Mouse (Mus musculus): ENCODE results near the gene Shroom3.

The Shroom3 gene

DNA sequence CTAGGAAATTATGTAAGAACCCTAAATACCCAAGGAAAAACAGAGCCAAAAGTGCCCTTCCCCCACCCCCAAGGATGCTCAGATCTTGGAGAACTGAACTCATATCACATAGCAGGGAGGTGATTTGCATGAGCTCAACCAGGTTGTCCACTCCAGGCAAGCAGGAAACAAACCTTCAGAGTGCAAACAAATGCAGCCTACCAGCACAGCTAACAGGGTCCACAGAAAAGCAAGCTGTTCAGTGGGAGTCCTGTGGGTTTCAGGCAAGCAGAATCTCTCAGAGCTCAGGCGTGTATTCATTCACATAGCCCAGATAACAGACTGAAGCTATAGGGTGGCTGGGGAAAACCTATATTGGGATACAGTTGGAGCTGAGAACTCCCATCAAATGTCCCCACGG lies 286.7 kb downstream of the Shroom3 start:
- DNase-seq (ENCODE audit: low spot score): no peak

DNA sequence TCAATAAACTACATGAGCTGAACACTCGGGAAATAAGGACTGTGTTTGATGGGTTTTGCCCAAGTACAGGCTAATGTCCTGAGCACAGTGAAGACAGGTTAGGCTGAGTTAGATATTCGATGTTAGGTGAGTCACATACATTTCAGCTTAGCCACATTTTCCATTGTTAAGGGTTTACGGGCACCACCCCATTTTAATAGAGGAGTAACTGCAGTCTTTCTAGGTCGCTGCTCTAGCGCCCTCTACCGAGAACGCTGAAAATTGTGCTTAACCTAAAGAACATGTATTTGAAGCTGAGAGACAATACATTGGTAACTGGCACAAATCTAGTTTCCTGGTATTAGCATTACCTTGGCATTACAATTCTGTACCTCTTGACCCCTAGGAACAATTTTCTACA lies 287.2 kb downstream of the Shroom3 start:
- no peak for DNase-seq (ENCODE audit: low spot score)

DNA sequence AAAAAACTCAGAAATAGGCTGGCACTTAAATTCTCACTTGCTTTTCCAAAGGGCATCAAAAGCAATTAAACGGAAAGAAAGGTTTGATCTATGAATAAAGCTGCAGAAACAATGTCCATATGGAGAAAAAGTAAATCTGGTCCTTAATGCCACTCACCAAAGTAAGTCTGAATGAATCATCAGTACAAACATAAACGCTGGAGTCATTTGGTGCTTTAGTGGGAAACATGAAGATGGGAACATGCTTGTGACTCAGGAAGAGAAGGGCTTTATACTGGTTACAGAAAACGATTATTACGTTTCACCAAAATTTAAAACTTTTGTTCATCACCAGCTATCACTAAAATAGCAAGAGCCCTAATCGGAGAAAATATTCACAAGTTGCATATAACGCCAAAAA lies 297.2 kb downstream of the Shroom3 start:
- no peak for DNase-seq (ENCODE audit: low spot score)

DNA sequence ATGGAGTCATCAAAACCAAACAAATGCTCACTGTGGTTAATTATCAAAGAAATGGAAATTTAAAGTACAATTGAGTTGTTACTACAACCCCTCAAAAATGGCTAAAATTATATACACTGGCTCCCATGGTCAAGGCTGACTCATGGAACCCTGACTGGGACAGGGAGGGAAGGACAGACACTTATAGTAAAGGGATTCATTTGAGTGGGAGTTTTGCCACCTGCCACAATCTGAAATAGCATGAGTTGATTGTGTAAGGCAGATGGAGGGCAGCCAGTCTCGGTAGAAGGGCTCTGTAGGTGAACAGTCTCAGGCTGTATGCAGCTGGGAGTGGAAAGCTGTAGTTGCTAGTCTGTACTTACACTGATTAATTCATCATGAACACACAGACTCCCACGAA lies 297.6 kb downstream of the Shroom3 start:
- no peak for DNase-seq (ENCODE audit: low spot score)

DNA sequence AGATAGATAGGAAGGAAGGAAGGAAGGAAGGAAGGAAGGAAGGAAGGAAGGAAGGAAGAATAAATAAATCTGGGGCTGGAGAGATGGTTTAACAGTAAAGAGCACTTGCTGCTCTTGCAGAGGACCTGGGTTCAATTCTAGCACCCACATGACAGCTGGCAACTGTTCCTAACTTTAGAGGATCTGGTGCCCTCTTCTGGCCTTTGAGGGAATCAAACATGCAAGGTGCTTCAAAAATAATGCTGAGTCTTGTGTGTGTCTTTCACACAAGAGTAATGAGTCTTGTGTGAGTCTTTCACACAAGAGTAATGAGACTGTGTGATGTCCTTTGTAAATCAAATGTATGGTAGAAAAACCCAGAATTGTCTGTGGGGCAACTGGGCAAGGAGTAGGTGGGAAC lies 299.4 kb downstream of the Shroom3 start:
- DNase-seq (ENCODE audit: low spot score): no peak

DNA sequence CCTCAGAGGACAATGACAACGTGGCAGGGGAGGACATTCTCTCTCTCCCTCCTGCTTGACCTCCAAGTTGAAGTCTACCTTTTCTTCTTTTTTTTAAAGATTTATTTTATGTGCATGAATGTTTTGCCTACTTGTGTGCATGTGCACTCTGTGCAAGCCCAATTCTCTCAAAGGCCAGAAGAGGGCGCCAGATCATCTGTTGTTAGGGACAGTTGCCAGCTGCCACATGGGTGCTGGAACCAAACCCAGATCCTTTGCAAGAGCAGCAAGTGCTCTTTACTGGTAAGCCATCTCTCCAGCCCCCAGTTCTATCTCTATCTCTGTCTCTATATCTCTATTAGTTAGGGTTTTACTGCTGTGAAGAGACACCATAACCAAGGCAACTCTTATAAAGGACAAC lies 300.7 kb downstream of the Shroom3 start:
- DNase-seq (ENCODE audit: low spot score): no peak

DNA sequence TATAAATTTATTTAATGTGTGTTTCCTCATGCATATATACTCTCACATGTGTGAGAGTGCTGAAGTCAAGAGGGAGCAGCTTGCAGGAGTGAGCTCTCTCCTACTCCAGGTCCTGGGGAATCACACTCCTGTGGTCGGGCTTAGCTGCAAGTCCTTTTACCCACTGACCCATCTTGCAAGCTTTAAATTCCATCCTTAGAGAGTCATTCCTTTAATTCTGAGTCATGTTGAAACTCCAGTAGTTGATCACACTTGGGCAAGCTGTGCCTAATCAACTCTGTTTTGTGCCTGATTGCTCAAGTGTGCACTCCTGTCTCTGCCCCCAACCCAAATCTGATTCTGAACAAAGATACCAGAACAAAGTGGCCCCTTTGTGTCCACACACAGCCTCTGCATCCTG lies 301.5 kb downstream of the Shroom3 start:
- no peak for DNase-seq (ENCODE audit: low spot score)

DNA sequence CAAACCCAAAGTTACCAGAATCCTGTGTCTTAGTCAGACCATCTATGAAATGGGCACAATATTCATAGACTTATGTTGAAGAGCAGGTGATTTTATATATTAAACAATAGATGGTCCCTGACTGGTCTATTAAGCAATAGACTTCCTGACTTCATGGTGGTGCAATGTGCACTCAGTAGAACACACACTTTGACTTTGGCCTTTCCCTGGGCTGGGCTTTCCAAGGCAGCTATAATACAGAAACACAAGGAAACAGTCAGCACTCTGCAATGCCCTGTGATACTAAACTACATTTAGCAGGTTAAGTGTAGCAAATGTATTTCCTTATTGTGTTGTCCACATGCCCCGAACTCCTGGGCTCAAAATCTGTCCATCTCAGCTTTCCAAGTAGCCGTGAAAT lies 302.2 kb downstream of the Shroom3 start:
- no peak for DNase-seq (ENCODE audit: low spot score)

DNA sequence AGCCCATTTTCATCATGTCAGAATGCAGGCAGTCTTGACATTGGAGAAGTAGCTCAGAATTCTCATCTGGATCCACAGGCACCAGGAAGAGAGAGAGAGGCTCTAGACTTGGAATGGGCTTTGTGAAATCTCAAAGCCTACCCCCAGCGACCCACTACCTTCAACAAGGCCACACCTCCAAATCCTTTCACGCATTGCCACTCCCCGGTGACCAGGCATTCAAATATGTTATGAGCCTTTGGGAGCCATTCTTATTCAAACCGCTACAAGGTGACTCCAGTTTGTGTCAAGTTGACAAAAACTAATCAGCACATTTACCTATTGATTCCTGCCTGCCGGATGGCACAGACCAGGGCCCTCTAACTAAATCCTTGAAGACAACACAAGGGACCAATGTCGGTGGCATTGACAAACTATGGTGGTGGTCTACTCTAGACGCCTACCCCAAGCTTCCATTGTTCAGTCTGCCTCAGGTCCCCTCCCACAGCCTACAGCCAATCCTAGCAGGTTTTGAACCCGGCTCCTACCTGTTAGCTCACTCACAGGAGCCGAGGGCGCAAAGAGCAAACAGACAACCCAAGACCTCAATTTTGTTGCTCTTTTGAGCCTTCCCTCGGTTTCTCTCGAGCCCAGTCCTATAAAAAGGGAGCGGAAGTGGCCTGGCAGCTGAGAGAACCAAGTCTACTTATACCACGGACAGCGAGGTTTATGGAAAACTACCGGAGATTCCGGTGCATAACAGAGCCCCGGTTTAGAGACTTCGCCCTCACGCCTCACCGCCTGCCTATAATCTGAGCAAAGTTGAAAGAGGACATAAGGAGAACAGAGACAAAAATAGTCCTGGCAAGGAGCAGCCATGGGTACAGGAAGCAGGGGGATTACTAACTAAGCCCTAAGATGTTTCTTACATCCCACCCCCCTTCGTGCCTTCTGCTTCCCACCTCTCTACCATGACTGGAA lies 303.7 kb downstream of the Shroom3 start:
- no peak for DNase-seq (ENCODE audit: low spot score)

DNA sequence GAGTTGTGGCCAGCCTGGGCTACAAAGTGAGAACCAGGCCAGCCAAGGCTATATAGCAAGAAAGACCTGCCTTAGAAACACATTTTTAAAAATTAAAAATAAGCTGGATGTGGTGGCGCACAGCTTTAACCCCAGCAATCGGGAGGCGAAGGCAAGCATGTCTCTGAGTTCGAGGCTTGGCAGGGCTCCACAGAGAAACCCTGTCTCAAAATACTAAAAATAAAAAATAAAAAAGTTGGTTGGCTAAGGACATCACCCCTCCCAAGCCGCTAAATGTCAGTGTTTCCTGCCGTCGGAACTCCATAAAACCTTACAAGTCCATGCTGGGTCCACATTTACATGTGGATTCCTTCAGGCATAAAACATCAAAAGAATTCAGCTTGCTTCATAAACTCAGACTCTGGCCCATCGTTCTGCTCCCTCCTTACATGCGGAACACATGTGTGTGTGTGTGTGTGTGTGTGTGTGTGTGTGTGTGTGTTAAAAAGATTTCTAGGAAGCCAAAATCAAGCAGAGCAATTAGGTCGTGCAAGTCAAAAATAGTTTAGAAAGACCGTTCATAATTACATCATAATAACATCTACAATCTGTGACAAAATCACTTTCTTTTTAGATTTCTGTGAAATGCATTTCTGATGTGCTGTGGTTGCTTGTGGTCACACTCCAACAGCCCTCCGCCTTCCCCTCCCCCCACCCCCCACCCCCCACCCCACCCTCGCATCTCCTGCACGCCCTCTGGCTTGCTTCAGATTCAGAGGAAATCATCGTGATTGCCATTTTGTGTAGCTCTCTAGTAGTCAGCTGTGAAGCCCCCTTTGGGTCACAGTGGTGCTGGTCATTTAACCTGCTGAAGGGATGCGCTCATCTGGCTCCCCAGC lies 304.9 kb downstream of the Shroom3 start:
- DNase-seq (ENCODE audit: low spot score): no peak

DNA sequence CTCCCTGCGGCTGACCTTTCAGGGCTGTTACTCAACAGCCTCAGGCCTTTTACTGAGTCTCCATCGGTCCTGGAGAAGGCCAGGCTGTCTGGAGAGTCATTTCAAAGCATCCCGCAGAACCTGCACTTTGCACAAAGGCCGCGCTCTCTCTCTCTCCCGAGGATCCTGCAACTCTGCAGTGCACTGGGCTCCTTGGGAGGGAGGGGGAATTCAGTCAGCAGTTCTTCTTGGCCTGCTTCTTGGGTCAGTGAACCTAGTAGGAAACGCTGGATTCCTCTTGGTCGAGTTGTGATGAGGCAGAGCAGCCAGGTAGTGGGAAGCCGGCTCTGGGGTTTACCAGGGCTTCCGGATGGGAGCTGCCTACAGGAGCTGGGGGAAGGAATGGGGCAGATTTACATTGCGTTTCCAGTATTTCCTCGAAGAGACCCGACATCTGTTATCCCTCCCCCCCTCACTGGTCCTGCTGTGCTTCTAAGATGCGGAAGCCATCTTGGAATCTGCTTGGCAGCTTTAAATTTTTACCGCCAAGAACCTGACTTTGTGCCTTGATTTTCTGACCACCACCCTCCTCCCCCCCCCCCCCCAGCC lies 305.6 kb downstream of the Shroom3 start:
- DNase-seq (ENCODE audit: low spot score): no peak

DNA sequence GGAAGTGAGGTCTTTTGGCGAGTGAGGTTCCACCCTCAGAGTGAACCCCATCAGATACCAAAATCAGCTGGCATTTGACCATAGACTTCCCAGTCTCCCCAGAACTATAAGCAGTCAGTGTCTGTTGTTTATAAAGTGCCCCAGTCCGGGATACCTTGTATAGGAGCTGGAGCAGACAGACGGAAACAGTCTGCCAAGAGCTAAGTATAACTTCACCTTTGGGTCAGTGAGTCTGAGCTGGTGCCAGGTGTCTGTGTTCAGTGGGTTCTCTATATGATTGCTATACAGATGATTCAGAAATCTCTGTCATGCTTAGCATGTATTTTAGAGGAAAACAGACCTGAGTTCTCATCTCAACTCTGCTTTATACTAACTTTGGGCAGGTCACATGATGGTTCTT lies 308.9 kb downstream of the Shroom3 start:
- DNase-seq (ENCODE audit: low spot score): no peak

DNA sequence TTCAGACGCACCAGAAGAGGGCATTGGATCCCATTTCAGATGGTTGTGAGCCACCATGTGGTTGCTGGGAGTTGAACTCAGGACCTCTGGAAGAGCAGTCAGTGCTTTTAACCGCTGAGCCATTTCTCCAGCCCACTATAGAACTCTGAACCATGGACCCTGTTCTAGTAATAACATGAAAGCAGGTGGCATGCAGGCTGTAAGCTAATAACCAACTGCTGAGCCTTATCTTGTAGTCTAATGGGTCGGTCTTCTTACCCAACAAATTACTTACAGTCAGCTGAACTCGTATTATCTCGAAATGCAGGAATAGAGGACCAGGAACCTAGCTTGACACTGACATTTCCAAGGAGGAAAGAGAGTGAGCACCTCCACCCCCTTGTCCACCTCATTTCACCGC lies 311.1 kb downstream of the Shroom3 start:
- no peak for DNase-seq (ENCODE audit: low spot score)

DNA sequence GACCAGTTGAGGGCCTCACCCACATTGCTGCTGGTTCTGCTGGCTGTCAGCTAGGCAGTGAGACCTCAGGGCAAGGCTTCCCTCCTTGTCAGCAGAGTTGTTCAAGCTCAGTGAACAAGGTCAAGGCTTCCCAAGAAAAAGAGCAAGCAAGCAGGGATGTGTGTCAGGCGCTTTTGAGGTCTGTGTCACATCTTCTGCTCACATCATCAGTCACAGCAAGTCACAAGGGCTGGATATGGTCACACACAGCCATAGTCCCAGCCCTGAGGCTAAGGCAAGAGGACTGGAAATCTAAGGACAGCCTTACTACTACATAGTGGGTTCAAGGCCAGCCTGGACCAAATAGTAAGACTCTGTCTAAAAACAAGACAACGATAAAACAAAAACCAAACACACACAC lies 311.6 kb downstream of the Shroom3 start:
- no peak for DNase-seq (ENCODE audit: low spot score)

DNA sequence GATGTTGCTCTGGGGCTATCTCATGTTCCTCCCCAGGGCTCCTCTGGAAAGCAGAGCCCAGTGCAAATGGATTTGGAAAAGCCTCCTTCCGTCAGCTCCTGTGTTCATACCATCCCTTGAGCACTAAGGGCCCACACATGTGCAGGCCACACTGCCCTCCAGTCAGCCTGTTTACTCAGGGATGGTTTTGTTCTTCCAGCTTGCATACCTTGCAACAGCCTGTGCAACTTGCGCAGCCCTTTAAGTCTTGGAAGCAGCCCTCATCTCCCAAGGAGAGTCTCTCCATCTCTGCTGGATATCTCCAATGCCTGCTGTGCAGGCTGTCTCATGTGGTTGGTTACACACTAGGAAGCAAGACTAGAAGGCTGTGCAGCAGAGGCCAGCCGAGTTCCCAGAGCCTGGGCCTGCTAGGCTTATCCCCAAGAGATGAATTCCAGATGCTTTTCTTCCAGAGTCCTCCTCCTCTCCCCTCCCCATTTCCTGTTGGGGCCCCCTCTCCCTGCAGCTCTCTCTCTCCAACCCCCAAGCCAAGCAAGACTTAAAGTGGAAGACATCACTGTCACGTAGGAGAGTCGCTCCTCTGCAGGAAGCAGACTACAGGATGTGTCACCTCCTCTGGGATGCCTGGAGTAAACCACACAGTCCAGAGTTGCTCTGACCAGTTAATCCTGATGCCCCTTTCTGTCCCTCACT lies 314.3 kb downstream of the Shroom3 start:
- no peak for DNase-seq (ENCODE audit: low spot score)

DNA sequence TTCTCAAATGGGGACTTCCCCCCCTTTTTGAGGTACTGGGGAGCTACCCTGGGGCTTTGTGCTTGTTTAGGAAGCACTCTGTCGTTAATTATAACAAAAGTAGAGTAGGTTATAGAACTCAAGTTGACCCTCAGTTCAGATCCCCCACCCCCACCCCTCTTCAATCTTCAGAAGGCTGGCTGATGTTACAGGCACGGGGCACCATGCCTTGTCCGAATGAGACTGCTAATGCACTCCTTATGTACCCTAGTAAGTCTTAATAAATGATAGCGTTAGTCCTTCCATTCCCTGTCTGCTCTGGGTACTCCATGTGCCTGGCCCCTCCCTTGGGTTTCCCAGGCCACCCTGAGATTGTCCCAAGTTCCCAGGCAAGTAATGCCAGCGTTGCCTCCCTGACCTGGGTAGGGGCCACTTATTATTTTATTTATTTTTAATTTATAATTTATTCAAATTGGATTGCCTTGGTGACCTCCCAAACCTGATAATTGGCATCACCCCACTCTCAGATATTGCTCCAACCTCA lies 315.3 kb downstream of the Shroom3 start:
- no peak for DNase-seq (ENCODE audit: low spot score)

DNA sequence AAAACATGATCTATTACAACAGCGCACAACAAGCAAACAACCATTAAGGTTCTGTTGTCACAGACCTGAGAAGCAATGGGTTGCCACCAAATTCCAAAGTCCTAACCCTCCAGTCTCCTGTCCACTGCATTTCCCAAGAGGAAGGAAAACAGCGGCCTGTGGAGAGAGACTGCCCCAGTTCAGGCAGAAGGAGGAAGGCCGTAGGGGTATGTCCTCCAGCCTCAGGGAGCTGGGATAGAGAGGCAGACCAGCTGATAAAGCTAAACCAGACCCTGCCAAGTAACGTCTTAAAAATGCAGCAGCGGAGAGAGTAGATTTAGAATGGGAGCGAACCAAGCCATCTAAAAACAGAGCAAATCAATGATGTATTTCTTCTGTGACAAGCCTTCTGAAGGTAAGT lies 316.8 kb downstream of the Shroom3 start:
- no peak for DNase-seq (ENCODE audit: low spot score)

DNA sequence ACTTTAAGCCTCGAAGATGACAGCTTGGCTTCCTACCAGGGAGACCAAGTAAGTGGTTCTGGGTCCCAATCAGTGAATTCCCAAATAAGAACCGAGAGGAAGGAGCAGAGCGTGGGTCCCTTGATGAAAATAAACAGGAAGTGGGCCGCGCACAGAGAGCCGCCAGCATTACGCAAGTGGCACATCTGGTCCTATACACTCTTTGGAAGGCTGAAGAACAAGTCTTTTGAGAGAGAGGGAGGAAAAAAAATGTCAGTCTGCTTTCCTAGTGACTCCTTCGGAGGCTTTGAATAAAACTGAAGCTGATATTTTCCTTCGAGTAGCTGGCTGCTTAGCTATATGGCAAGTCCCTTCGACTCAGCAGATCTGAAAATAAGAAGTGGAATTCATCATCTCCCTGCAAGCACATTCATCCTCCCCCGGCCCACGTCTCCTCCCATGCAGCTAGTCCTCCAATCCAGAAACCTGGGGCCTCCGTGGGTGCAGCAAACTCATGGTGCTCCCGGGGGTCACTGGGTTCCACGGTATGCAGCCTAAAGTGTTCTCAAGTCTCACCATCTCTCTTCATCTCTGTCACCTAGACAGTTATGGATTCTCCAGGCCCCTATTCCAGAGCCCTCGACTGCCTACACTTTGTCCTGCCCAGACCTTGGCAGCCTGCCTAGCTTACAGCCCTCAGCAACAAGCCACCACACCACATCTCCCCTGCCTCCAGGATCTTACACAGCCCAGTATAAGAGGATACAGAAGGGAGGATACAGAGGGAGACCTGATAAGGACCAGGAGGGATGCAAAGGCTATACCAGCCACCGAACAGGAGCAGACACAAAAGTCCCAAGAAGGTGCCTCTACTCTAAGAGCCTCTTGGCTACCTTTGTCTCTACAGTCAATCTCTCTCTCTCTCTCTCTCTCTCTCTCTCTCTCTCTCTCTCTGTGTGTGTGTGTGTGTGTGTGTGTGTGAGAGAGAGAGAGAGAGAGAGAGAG lies 317.8 kb downstream of the Shroom3 start:
- peak; percentile 31 for DNase-seq (ENCODE audit: low spot score)

DNA sequence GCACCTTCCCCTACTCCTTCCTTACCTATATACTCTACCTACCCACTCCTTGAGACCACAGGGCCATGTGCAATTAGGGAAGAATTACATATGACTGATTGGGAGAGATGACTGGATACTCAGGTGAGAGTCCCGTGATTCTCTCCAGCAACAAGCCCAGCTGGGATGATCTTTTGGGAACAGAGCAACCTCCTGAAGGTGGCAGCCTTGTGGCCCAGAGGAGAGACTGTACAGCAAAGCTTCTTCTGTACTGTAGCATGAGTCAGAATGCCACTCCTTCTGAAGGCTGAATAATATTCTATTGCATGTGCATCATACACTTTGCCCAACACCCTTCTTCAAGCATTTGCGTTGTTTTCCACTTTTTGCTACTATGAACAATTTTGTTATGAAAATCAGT lies 319.4 kb downstream of the Shroom3 start:
- DNase-seq (ENCODE audit: low spot score): no peak

DNA sequence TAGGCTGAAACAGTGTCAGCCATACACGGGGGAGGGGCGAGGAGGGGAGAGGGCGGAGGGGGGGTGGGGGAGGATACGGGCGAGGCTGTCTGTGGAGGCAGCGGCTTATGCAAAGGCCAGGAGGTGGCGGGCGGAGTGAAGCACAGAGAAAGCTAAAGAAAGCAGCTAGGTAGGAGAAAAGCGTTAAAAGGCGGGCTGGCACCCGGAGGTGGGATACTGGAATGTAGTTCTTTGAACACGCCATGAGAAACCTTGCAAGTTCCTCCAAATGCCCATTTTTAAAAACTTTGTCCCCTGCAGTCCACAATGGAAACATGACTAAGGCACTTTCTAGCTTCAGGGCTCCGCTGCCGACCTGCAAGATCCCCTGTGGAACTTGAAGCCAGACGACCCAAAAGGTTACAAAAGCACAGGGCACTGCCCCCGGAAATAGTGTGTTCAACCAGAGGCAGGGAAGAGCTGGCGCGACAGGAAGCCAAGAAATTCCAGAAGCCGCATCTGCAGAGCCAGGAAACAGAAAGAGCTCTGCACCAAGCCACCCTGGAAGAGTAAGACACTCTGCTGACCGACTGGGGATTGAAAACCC lies 322.1 kb downstream of the Shroom3 start:
- peak; percentile 37 for DNase-seq (ENCODE audit: low spot score)
